Mouse (Mus musculus) T-helper 1 cell (primary cell): ENCODE data around the gene Hist1h2ak.

Experiments used
- in situ Hi-C: fragments of 300-600 bp; cut with MboI, MseI; formaldehyde crosslinking; loops from one replicate; pipeline ENCODE4 v1.15.1; 2025; ENCODE audit warnings: high pct_unique_total_duplicates

The Hist1h2ak gene

GRCm38 (mm10) chr13:21722373-21722925 is 31.2 kb downstream of the Hist1h2ak start:
- in situ Hi-C loops, result loop anchor here (5.0 to 25.0 kb wide), 3 partner anchors 315 to 1850 kb away; partner anchors contain the start of genes Hist1h2ad, Hist1h2ae, Hist1h2ah and Hist1h2bf

- in situ Hi-C loops, result loop anchor here (5.0 to 25.0 kb wide), 3 partner anchors 315 to 1850 kb away; partner anchors contain the start of genes Hist1h2ad, Hist1h2ae, Hist1h2ah and Hist1h2bf
Observed at GRCm38 (mm10) chr13:21721757-21722372, 31.8 kb downstream of the Hist1h2ak start, which contains the start of gene Hist1h2bm. Gene Hist1h2bm, plus strand, starts transcription at chr13:21722044.

DNA sequence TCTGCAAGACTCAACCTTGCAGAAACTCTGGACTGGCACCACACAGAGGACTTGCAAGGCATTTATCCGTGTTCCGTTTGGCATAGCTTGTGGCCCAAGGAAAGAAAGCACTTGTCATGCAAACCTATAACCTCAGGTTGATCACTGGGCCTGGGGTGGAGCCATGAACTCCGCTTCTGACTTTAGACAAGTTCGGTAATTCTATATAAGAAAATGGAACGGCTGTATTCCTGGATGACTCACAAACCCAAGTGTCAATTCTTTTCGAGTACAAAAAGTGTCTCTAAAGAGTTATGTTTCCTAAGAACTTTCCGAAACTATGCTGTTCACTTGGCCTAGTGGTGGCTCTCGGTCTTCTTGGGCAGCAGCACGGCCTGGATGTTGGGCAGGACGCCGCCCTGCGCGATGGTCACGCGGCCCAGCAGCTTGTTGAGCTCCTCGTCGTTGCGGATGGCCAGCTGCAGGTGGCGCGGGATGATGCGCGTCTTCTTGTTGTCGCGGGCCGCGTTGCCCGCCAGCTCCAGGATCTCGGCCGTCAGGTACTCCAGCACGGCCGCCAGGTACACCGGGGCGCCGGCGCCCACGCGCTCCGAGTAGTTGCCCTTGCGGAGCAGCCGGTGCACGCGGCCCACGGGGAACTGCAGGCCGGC is 32.4 kb downstream of the Hist1h2ak start:
- in situ Hi-C loops, result loop anchor here (5.0 to 25.0 kb wide), 3 partner anchors 316 to 1851 kb away; partner anchors contain the start of genes Hist1h2ad, Hist1h2ae, Hist1h2ah and Hist1h2bf

DNA sequence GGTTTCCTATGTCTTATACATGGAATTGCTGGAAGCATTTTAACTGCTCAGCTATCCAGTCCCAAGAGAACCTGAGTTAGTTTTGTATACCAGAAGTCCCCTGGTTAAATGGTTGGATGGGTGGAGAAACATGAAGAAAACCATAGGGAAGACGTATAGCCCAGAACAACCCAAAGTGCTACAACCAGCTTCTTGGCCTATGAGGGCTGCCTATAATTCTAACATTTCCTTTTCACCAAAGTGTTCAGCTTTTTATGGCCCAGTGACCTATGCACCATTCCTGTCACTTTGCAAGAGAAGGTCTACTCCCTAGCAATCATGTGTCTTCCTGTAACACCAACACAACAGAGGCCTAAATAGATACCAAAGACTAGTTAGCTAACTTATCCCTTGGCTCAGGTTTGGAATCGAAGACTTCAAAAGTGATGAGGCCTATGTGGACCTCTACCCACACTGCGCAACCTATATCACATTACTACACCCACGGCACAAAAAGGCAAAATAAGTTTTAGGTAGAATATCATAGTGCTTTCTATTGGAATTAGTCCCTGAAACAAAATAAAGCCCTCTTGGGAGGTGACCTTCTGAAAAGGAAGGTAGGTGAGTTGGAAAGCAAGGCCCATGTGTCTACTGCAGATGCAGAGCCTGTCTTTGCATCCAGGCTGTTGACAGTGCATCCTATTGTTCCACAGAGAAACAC is 35.1 kb downstream of the Hist1h2ak start:
- in situ Hi-C loops, result loop anchor here (5.0 to 25.0 kb wide), 4 partner anchors 206 to 1964 kb away; partner anchors contain the start of genes Hist1h2ac, Hist1h2bc and Hist1h3g

DNA sequence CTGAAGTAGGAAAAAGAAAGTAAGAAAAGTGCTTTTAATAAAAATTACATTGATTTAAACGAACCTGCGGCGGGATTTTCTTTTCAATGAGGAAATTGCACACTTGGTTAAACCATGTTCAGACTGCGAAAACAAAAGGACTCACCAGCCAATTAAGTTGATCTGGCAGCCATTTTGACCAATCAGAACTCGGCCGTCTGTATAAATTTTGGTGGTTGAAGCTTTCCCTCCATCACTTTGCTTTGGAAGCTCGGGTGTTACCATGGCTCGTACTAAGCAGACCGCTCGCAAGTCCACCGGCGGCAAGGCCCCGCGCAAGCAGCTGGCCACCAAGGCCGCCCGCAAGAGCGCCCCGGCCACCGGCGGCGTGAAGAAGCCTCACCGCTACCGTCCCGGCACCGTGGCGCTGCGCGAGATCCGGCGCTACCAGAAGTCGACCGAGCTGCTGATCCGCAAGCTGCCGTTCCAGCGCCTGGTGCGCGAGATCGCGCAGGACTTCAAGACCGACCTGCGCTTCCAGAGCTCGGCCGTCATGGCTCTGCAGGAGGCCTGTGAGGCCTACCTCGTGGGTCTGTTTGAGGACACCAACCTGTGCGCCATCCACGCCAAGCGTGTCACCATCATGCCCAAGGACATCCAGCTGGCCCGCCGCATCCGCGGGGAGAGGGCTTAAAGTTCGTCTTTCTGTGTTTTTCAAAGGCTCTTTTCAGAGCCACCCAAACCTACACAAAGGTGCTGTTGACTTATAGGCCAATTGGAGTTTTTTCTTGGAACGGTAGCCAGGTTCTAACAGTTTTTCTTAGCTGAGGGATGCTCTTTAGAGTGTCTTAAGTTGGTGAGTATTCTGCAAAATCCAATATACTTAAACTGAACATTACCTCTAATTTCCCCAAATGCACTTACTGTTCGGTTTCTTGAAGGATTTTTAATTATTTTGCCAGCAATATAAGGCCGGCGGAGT is 36.0 kb downstream of the Hist1h2ak start, which contains the start of gene Hist1h3h:
TSS of gene Hist1h3h (plus strand) at position 263 of the 961 bp plus-strand sequence.
- in situ Hi-C loops, result loop anchor here (5.0 to 25.0 kb wide), 4 partner anchors 207 to 1965 kb away; partner anchors contain the start of genes Hist1h2ac, Hist1h2bc and Hist1h3g

DNA sequence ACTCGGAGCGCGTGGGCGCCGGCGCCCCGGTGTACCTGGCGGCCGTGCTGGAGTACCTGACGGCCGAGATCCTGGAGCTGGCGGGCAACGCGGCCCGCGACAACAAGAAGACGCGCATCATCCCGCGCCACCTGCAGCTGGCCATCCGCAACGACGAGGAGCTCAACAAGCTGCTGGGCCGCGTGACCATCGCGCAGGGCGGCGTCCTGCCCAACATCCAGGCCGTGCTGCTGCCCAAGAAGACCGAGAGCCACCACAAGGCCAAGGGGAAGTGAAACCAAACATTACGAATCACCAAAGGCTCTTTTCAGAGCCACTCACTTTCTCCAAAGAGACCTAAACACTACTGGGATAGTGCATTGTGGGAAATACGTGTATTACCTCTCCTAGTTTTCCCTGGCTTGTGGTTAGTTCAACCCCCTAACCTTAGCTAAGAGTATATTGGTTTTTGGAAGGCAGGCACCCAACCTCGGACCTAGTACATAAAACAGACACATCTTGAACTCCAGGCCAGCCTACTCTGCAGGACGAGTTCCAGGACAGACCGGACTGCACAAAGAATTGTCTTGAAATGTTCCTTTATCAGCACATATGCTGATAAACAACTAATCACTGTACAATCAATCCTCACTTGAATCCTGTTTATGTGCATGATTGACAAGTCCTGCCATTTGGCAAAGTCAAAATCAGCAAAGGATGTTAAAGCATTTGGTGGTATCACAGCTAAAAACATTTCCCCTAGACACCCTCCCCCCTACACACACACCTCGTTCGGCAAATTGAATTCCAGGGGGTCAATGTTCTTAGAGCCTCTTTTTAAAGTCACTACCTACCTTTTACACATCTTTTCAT is 36.9 kb downstream of the Hist1h2ak start:
- in situ Hi-C loops, result loop anchor here (5.0 to 25.0 kb wide), 4 partner anchors 208 to 1966 kb away; partner anchors contain the start of genes Hist1h2ac, Hist1h2bc and Hist1h3g

DNA sequence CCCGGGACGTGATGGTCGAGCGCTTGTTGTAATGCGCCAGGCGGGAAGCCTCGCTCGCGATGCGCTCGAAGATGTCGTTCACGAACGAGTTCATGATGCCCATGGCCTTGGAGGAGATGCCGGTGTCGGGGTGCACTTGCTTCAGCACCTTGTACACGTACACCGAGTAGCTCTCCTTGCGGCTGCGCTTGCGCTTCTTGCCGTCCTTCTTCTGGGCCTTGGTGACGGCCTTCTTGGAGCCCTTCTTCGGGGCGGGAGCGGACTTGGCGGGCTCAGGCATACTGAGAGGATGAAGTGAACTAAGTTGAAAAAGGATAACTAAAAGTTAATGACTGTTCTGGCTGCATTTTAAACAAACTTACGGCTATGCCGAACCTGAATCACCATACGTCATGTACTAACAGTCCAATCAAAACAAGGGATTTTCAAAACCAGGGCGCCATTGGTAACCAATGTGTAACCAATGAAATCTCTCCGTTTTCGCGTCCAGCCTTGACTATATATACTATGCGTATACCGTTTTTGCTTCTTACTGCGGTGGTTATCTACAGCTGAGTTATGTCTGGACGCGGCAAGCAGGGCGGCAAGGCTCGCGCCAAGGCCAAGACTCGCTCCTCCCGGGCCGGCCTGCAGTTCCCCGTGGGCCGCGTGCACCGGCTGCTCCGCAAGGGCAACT is 37.6 kb downstream of the Hist1h2ak start, which contains the start of the genes Hist1h2bl and Hist1h2ai:
TSS of gene Hist1h2bl (minus strand) at position 280 of the 676 bp plus-strand sequence.
TSS of gene Hist1h2ai (plus strand) at position 559 of the 676 bp plus-strand sequence.
- in situ Hi-C loops, result loop anchor here (5.0 to 25.0 kb wide), 4 partner anchors 209 to 1966 kb away; partner anchors contain the start of genes Hist1h2ac, Hist1h2bc and Hist1h3g

DNA sequence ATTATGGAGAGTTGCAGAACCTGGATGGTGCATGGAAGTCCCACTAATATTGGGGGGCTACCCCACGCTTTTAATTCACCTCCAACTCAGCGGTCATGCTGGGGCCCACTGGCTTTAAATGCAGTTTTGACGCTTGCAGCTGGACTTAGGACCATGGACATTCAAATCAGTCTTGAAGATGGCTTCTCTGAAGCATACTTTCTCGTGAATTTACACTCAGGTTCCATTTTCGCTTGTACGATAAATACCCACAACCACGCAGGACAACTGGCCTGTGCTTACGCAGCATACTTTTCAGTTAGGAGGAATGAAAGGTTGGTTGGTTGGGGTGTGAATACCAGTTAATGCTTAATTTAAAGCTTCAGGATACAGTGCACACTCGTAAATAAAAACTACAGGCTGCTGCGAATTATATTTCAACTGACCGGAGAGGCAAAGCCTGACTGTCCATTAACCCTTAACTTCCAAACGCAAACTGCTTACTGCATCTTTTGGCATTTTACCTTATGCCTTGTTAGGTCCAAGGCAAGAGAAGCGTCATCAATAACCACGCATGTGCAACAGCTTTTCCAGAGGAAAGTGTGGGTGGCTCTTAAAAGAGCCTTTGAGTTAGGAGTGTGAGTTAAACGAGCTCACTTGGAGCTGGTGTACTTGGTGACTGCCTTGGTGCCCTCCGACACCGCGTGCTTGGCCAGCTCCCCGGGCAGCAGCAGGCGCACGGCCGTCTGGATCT is 38.3 kb downstream of the Hist1h2ak start:
- in situ Hi-C loops, result loop anchor here (5.0 to 25.0 kb wide), 4 partner anchors 210 to 1967 kb away; partner anchors contain the start of genes Hist1h2ac, Hist1h2bc and Hist1h3g

DNA sequence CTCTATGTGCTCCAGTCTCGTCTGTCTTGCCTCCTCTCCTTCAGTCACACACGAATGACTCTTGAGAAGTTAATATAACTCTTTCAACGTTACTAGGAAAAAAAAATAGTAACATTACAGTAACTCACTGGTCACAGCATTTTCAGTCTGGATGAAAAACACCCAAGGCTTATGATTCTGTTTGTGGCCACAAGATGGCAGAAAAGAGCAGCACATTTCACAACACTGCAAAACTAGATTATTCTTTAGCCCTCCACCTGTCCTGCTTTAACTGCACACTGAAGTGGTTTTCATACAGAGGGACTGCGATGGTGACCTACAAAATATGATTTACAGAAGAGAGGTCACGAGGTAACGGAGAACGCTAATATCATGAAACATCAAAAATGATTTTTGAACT is 38.9 kb downstream of the Hist1h2ak start:
- in situ Hi-C loops, result loop anchor here (5.0 to 25.0 kb wide), 4 partner anchors 210 to 1968 kb away; partner anchors contain the start of genes Hist1h2ac, Hist1h2bc and Hist1h3g

DNA sequence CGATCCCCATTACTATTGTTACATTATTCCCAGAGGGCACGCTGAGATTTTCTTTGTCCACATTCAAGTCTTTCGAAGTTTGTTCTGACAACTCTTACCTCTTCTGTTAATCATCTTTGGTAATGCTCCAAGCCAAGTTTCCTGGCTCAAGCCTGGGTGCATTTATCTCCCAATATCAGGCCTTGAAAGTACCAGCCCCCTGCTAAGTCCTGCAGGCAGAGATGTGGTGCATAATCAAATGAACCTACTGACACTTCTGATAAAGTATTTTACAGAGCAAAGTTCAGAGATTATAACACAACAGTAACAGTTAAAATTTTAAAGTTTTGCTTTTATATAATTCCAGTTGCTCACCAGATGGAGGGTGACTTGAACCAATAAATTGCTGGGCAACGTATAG is 41.9 kb downstream of the Hist1h2ak start:
- in situ Hi-C loops, result loop anchor here (10.0 to 25.0 kb wide), 2 partner anchors 213 to 1601 kb away; no protein-coding TSS in a partner anchor

DNA sequence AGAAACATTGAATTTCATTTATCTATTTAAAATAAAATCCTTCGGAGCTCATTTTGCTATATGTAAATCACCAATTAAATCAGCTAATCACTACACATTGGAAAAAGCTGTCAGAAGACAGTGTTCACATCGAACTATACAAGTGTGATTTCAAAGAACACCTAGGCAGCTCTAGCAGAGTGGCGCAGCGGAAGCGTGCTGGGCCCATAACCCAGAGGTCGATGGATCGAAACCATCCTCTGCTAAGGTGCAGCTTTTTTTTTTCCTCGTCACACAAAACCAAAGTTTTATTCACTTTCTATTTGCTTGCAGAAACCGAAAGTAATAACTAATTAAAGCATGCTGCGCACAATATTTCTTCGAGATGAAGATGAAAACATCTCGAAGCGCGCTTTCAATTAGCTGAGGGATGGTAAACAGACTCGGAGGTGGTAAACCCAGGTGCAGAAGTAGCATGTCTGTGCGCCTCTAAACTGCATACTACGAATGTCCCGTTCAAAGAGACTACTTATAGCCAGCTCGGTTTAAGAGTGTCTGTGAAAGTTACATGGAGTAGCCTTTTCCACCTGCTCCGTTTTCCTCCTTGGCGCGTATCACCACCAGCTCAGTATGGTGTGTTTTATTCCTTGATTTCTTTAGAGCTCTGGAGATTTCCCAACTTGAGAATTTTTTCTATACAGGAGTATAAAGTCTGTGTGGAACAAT is 42.7 kb downstream of the Hist1h2ak start:
- in situ Hi-C loops, result loop anchor here (10.0 to 25.0 kb wide), 2 partner anchors 214 to 1601 kb away; no protein-coding TSS in a partner anchor

DNA sequence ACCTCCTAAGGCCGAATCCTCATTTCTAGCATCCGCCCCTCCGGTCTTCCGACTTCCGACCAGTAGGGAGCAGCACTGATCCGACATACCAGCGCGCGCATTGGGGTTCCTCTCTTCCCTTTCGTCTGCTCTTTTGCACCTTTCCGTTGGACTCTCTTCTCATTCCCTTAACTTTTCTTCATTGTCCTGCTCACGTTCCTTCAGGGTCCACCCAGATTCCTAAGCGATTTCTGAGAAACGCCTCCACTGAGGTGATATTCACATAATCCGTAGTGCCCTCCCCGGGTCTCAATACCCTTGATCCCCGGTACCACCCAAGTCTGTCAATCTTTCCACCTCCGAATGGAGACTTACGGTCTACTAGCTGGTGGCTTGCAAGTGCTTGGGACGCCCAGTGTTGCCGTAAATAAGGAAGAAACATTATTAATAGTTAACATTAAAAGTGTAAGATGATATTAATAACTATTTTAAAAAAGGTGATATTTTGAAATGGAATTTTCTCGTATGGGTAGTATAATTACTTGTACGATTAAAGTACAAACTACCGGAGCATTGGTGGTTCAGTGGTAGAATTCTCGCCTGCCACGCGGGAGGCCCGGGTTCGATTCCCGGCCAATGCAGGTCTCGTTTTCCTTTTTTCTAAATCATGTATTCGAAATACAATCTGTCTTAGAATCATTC is 43.5 kb downstream of the Hist1h2ak start:
- in situ Hi-C loops, result loop anchor here (10.0 to 25.0 kb wide), 2 partner anchors 215 to 1602 kb away; no protein-coding TSS in a partner anchor

GRCm38 (mm10) chr13:21706669-21707068 is 47.0 kb downstream of the Hist1h2ak start:
- in situ Hi-C loops, result loop anchor here (25.0 kb wide), 1 partner anchor 1606 kb away; no protein-coding TSS in a partner anchor
